Mouse (Mus musculus): ENCODE measurements at regions not wholly inside any gene's neighbourhood (a gene's known extent, or its start where the extent isn't known, plus 50 kb on each side); places are given as distances from the start of the nearest gene placed in this dataset.

- TF ChIP-seq CTCF (IDR thresholded peaks at IDR 0.05; ENCODE audit: low read depth, low read length), result no peak
- TF ChIP-seq POLR2A (IDR thresholded peaks at IDR 0.05; ENCODE audit: extremely low read depth, insufficient read depth, low read length), result no peak
Measured at GRCm38 (mm10) chr13:83076611-83077010, 427.2 kb upstream of the Mef2c start.

Data from liver, adult 2 months (tissue).